Mouse (Mus musculus) heart, embryonic 16.5 days (tissue): ENCODE data around the gene Nfasc. TPM values are rescaled to one million over a fixed set of nuclear protein-coding genes. Genes with fewer than 3 reads are reported as not detected.
A peak's percentile ranks its signal among the peaks of the same experiment; 100 is the strongest.

Experiments used
- ATAC-seq: fragments of 200-750 bp; cut with Nextera tagmentation; replicated peaks from 2 replicates; pipeline ENCODE4 v1.8.0; 2017; ENCODE audit warnings: moderate number of reproducible peaks; ENCODE audit not compliant: insufficient read depth, low FRiP score; ENCODE audit errors: extremely low read depth
- H3K27ac ChIP-seq: fragments of 300-500 bp; sonication (generic); 2 replicates; pipeline ENCODE4 v1.5.1; 2014; ENCODE audit warnings: mild to moderate bottlenecking, low read length, control low read depth, moderate library complexity
- H3K27me3 ChIP-seq: fragments of 300-500 bp; sonication (generic); 2 replicates; pipeline ENCODE4 v1.6.1; 2014; ENCODE audit warnings: low read length, mixed read lengths; ENCODE audit not compliant: control insufficient read depth, insufficient read depth
- H3K36me3 ChIP-seq: fragments of 300-500 bp; sonication (generic); 2 replicates; pipeline ENCODE4 v1.6.1; 2014; ENCODE audit not compliant: control insufficient read depth, insufficient read depth
- H3K4me1 ChIP-seq: fragments of 300-500 bp; sonication (generic); 2 replicates; pipeline ENCODE4 v1.6.1; 2014; ENCODE audit warnings: low read length, mixed read lengths; ENCODE audit not compliant: control insufficient read depth, insufficient read depth
- H3K4me2 ChIP-seq: fragments of 300-500 bp; sonication (generic); 2 replicates; pipeline ENCODE4 v1.6.1; 2014; ENCODE audit warnings: low read depth, mild to moderate bottlenecking, control low read depth, low read length
- H3K4me3 ChIP-seq: fragments of 300-500 bp; sonication (generic); 2 replicates; pipeline ENCODE4 v1.5.1; 2014; ENCODE audit warnings: mild to moderate bottlenecking, control low read depth, low read length
- H3K9ac ChIP-seq: fragments of 300-500 bp; sonication (generic); 2 replicates; pipeline ENCODE4 v1.6.1; 2014; ENCODE audit warnings: low read length, control low read depth
- H3K9me3 ChIP-seq: fragments of 300-500 bp; sonication (generic); replicated peaks from 2 replicates; pipeline ENCODE4 v1.6.1; 2016; ENCODE audit warnings: low read length; ENCODE audit not compliant: control insufficient read depth
- WGBS: fragments of 180-500 bp; shearing (Covaris S2); extraction: QIAGEN DNeasy Blood & Tissue Kit; methylation state at CpG from one replicate; pipeline ENCODE4 v1.1.7; 2014; 5-methylcytosine and 5-hydroxymethylcytosine counted together
- polyA plus RNA-seq: library from polyadenylated mRNA; unstranded; fragments of >200 nt; fragmentation: Nextera tagmentation; extraction: Ambion mirVana; gene quantifications from 2 replicates; pipeline ENCODE4 v1.2.1, GENCODE M21; 2015

Nfasc gene
- polyA plus RNA-seq, 1 experiment from 2014 or later = 0.38 TPM

DNA sequence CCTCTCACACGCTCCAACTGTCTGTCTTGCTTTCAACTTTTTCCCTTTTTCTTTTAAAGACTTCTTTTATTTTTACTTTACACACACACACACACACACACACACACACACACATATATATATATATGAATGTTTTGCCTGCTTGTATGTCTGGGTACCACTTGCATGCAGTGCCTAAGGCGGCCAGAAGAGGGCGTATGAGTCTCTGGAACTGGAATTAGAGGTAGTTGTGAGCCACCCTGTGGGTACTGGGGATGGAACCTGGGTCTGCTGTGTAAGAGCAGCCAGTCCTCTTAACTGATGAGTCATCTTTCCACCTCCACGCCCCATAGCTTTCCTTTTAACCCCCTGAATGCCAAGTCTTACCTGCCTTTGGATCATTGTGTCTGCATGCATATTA, 217.7 kb downstream of the Nfasc start:
- Histone ChIP-seq H3K27me3 (peaks cover 9% of the 10 kb centered on the region), H3K4me3 (no peak overlapping the region), H3K9ac (no peak overlapping the region), H3K9me3 (no peaks in the 10 kb centered on the region), H3K27ac (no peak overlapping the region), H3K4me2 (no peak overlapping the region), H3K36me3 (no peaks in the 10 kb centered on the region), H3K4me1 (no peaks in the 10 kb centered on the region)
- WGBS = 27% methylated on average over 4 of the region's 4 CpGs
- no peak for ATAC-seq

DNA sequence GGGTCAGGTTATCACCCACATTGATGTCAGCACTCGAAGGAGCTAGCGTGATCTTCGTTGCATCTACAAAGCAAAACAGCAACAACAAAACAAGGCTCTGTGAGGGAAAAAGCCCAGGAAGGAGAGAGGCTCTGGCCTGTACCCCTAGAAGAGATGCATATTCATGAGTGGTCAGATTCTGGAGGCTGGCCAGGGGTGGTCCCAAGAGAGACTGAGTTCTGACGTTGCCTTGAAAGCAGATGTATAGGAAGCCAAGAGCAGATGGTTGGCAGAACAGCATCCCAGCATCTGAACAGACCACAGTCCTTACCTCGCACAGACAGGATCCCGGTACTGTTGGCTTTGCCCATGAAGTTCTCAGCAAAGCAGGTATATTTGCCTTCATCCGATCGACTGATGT, 218.5 kb downstream of the Nfasc start:
- H3K4me3 ChIP-seq = no peak overlapping the region
- H3K4me1 ChIP-seq = no peaks in the 10 kb centered on the region
- ATAC-seq = no peak
- no peaks in the 10 kb centered on the region for H3K9me3 ChIP-seq
- H3K27me3 ChIP-seq = peaks cover 6% of the 10 kb centered on the region
- no peaks in the 10 kb centered on the region for H3K36me3 ChIP-seq
- H3K4me2 ChIP-seq = no peak overlapping the region
- H3K9ac ChIP-seq = no peak overlapping the region
- WGBS = 79% methylated on average over 8 of the region's 8 CpGs
- H3K27ac ChIP-seq = no peak overlapping the region

DNA sequence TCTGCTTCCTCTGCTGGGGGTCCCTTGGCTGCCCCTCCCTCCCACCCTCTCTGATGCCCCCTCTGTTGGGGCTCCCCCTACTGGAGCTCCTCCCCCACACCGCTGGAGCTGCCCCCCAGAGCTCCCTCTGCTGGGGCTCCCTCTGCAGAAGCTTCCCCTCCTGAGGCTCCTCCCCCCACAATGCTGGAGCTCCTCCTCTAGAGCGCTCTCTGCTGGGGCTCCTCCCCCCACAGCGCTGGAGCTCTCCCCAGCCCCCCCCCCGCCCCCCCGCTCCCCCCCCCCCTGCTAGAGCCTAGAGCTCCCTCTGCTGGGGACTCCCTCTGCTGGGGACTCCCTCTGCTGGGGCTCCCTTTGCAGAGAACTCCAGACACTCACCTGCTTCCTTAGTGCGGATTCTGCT, 220.8 kb downstream of the Nfasc start:
- Histone ChIP-seq H3K36me3 (no peaks in the 10 kb centered on the region), H3K9me3 (no peaks in the 10 kb centered on the region), H3K4me2 (no peak overlapping the region), H3K9ac (no peak overlapping the region), H3K27ac (no peak overlapping the region), H3K4me3 (no peak overlapping the region), H3K4me1 (no peaks in the 10 kb centered on the region), H3K27me3 (peaks cover 3% of the 10 kb centered on the region)
- WGBS = 30% methylated on average over 3 of the region's 6 CpGs
- peak; percentile 56; the same call in 1 of the 2 replicates for ATAC-seq

DNA sequence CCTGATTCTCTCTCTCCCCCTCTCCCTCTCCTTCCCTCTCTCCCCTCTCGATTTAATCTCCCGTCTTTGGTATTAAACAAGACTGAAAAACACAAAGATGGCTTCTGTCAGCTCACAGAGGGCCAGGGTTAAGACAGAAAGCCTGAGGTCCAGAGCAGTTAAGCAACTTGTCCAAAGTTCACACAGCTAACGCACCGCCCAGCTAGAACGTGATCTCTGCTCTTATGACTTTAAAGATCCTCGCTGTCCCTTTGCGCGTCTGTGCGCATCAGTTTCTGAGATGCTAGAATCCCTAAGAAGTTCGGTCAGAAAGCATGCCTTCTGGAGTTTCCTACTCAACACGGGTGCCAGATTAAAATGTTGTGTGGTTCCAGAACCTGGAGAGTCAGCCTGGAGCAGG, 221.9 kb downstream of the Nfasc start:
- H3K4me2 ChIP-seq = no peak overlapping the region
- H3K27me3 ChIP-seq = peaks cover 3% of the 10 kb centered on the region
- no peak overlapping the region for H3K9ac ChIP-seq
- no peaks in the 10 kb centered on the region for H3K9me3 ChIP-seq
- 88% methylated on average over 11 of the region's 11 CpGs for WGBS
- ATAC-seq = no peak
- no peak overlapping the region for H3K27ac ChIP-seq
- no peaks in the 10 kb centered on the region for H3K36me3 ChIP-seq
- H3K4me1 ChIP-seq = no peaks in the 10 kb centered on the region
- no peak overlapping the region for H3K4me3 ChIP-seq

DNA sequence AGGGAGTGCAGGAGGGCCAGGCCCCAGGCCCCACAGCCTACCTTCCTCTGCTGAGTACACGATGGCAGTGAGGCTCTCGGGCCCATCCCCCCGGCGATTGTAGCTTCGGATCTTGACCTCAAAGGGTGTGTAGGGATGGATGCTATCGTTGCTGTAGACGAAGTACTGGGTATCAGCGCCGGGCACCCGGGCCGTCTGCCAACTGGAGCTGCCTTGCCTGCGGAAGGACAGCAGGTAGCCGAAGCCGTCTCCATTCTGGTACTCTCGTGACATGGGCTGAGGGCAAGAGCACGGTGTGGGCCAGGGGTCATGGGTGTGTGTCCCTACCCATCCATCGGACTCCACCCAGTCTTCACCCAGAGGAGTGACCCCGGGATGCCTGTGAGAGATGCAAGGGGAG, 223.0 kb downstream of the Nfasc start:
- Histone ChIP-seq H3K36me3 (no peaks in the 10 kb centered on the region), H3K4me3 (no peak overlapping the region)
- 71% methylated on average over 18 of the region's 18 CpGs for WGBS

DNA sequence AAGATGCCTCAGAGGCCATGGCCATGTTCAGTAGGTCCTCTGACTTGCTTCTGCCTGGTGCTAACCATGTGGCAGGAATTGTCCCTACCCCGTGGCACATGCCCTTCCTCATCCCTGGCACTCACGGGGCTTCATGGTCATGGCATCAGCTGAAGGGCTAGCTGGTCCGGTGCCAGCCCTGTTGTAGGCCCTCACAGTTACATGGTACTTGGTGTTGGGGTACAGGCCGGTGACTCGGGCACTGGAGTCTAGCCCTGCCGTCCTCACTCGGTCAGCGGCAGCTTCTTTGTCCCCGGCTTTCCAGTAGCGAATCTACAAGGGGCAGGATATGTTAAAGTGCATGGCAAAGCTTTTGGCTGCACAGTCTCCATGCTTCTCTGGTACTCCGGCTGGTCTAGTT, 224.8 kb downstream of the Nfasc start:
- Histone ChIP-seq H3K4me3 (no peak overlapping the region), H3K27ac (no peak overlapping the region), H3K4me2 (no peak overlapping the region), H3K4me1 (no peaks in the 10 kb centered on the region), H3K9me3 (no peaks in the 10 kb centered on the region), H3K27me3 (peaks cover 3% of the 10 kb centered on the region; the same call in 1 of the 2 replicates), H3K9ac (no peak overlapping the region), H3K36me3 (no peaks in the 10 kb centered on the region)
- ATAC-seq = no peak
- WGBS = 82% methylated on average over 11 of the region's 11 CpGs

More for the DNA sequence above, 223.0 kb downstream of the Nfasc start:
- Histone ChIP-seq H3K4me2 (no peak overlapping the region), H3K27ac (no peak overlapping the region), H3K27me3 (peaks cover 6% of the 10 kb centered on the region), H3K9ac (no peak overlapping the region), H3K4me1 (no peaks in the 10 kb centered on the region), H3K9me3 (no peaks in the 10 kb centered on the region)
- ATAC-seq = no peak

DNA sequence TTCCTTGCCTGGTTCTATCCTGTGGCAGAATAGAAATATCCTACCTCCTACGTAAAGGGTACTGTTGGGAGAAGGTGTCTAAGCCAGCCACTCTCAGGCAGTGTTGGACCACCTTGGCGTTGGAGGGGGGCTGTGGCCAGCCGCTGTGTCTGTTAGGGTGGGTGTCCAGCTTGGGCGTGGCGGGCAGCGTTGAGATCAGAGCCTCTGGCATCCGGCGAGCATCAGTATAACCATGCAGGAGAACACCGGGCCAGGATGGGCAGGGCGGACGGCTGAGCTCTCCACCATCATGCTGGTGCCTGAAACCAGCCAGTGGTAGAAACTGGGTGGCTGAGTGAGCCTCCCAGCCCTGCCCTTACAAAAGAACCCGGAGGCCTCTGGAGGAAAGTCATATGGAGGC, 226.3 kb downstream of the Nfasc start:
- no peak for ATAC-seq
- no peak overlapping the region for H3K4me2 ChIP-seq
- 91% methylated on average over 12 of the region's 12 CpGs for WGBS
- H3K9me3 ChIP-seq = no peaks in the 10 kb centered on the region
- no peaks in the 10 kb centered on the region for H3K4me1 ChIP-seq
- H3K36me3 ChIP-seq = no peaks in the 10 kb centered on the region
- H3K27me3 ChIP-seq = peaks cover 3% of the 10 kb centered on the region; the same call in 1 of the 2 replicates
- no peak overlapping the region for H3K9ac ChIP-seq
- H3K4me3 ChIP-seq = no peak overlapping the region
- no peak overlapping the region for H3K27ac ChIP-seq

Other genes with a start within 250 kb of the Nfasc start
- 0.76 and 0.80 TPM in 2 replicates for gene Tmem81, start 235.6 kb downstream of the Nfasc start, polyA plus RNA-seq
- 0.09 TPM in 2 replicates for gene Cntn2, start 198.5 kb downstream of the Nfasc start, polyA plus RNA-seq
- gene Lrrn2, start 138.5 kb upstream of the Nfasc start, polyA plus RNA-seq = 8.4 and 9.3 TPM in 2 replicates